Mouse (Mus musculus): ENCODE results near the gene Nup37. TPM values are rescaled to one million over a fixed set of nuclear protein-coding genes. Genes with fewer than 3 reads are reported as not detected.

Nup37 gene
- 4.8 and 7.1 TPM in 2 replicates for polyA plus RNA-seq (2012; rRNA removed)

GRCm38 (mm10) chr10:88146707-88147477, at the start of gene Nup37, which contains the start of gene Parpbp:
Nup37 (plus strand) TSS chr10:88146992.
Parpbp (minus strand) TSS chr10:88146941.
- Histone ChIP-seq H3K36me3 (ENCODE audit: control insufficient read depth, insufficient read depth, low read length) (no peaks in the 10 kb centered on the region), H3K4me1 (ENCODE audit: control insufficient read depth, insufficient read depth, low read length) (no peaks in the 10 kb centered on the region), H3K27ac (ENCODE audit: insufficient read depth, low read depth, low read length) (no peak within 1 kb of the TSS; the same call in 1 of the 2 replicates), H3K27me3 (replicated peaks; ENCODE audit: control insufficient read depth, insufficient read depth, low read length) (no peaks in the 10 kb centered on the region), H3K4me3 (ENCODE audit: insufficient read depth, low read depth, low read length) (peak within 1 kb of the TSS; percentile 57)
- under 1% methylated on average over 53 of the region's 53 CpGs for WGBS
- TF ChIP-seq CTCF (conservative IDR thresholded peaks at IDR 0.05; ENCODE audit: insufficient read depth, insufficient read length, low read depth, low read length) (no peak), POLR2A (IDR thresholded peaks at IDR 0.05; ENCODE audit: low read depth, low read length) (no peak)
- DNase-seq: peak; percentile 92

DNA sequence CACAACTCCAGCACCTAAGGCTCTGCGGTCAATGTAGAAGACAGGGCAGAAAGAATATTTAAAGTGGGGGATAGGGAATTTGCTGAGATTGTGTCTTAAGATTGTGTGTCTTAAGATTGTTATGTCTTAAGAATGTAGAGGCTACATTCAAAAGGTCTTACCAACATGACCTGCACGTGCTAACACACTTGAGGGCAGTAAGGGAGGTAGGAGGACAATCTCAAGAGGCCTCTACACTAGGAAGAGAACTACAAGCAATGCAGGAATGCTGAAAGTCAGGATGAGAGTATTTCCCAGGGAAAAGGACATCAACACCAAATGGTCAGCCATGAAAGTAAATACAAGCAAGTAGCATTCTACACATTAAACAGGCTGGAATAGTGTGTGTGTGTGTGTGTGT, 40.6 kb upstream of the Nup37 start:
- TF ChIP-seq POLR2A (IDR thresholded peaks at IDR 0.05; ENCODE audit: low read depth, low read length) (no peak), CTCF (conservative IDR thresholded peaks at IDR 0.05; ENCODE audit: insufficient read depth, insufficient read length, low read depth, low read length) (no peak)
- DNase-seq: no peak
- Histone ChIP-seq H3K27ac (ENCODE audit: insufficient read depth, low read depth, low read length) (no peak overlapping the region), H3K4me3 (ENCODE audit: insufficient read depth, low read depth, low read length) (no peak overlapping the region), H3K36me3 (ENCODE audit: control insufficient read depth, insufficient read depth, low read length) (no peaks in the 10 kb centered on the region), H3K27me3 (replicated peaks; ENCODE audit: control insufficient read depth, insufficient read depth, low read length) (no peaks in the 10 kb centered on the region), H3K4me1 (ENCODE audit: control insufficient read depth, insufficient read depth, low read length) (no peaks in the 10 kb centered on the region)
- 91% methylated on average over 2 of the region's 2 CpGs for WGBS

- Histone ChIP-seq H3K4me1 (ENCODE audit: control insufficient read depth, insufficient read depth, low read length) (no peaks in the 10 kb centered on the region), H3K27ac (ENCODE audit: insufficient read depth, low read depth, low read length) (no peak overlapping the region), H3K27me3 (replicated peaks; ENCODE audit: control insufficient read depth, insufficient read depth, low read length) (no peaks in the 10 kb centered on the region), H3K4me3 (ENCODE audit: insufficient read depth, low read depth, low read length) (no peak overlapping the region), H3K36me3 (ENCODE audit: control insufficient read depth, insufficient read depth, low read length) (no peaks in the 10 kb centered on the region)
- TF ChIP-seq CTCF (conservative IDR thresholded peaks at IDR 0.05; ENCODE audit: insufficient read depth, insufficient read length, low read depth, low read length): no peak
- no peak for TF ChIP-seq POLR2A (IDR thresholded peaks at IDR 0.05; ENCODE audit: low read depth, low read length)
- peak; percentile 4 for DNase-seq
- 87% methylated on average over 2 of the region's 2 CpGs for WGBS
Measured at GRCm38 (mm10) chr10:88113290-88113689, 33.5 kb upstream of the Nup37 start.

GRCm38 (mm10) chr10:88119721-88120120, 27.1 kb upstream of the Nup37 start:
- Histone ChIP-seq H3K36me3 (ENCODE audit: control insufficient read depth, insufficient read depth, low read length) (no peaks in the 10 kb centered on the region), H3K27me3 (replicated peaks; ENCODE audit: control insufficient read depth, insufficient read depth, low read length) (no peaks in the 10 kb centered on the region), H3K27ac (ENCODE audit: insufficient read depth, low read depth, low read length) (no peak overlapping the region), H3K4me3 (ENCODE audit: insufficient read depth, low read depth, low read length) (no peak overlapping the region), H3K4me1 (ENCODE audit: control insufficient read depth, insufficient read depth, low read length) (no peaks in the 10 kb centered on the region)
- no peak for TF ChIP-seq POLR2A (IDR thresholded peaks at IDR 0.05; ENCODE audit: low read depth, low read length)
- TF ChIP-seq CTCF (conservative IDR thresholded peaks at IDR 0.05; ENCODE audit: insufficient read depth, insufficient read length, low read depth, low read length): no peak
- no peak for DNase-seq

DNA sequence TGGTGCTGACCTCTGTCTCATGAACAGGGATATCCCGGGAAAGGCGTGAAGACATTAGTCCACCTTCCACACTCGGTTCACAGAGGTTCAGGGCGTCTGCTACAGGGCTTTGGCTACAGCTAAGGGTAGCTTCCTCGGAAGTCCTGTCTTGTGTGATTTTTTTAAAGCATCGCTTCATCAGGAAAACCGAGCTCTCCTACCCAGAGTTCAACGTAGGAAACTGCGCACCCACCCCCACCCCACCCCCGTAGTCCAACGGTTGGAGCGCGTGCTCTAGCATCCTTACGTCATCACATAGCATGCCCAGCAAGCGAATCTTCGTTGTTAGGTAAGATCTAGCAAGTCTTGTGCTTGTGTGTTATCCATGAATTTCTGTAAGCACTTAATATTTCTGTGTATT, 11.2 kb upstream of the Nup37 start:
- no peak for DNase-seq
- H3K36me3 ChIP-seq (ENCODE audit: control insufficient read depth, insufficient read depth, low read length): no peaks in the 10 kb centered on the region
- no peaks in the 10 kb centered on the region for H3K4me1 ChIP-seq (ENCODE audit: control insufficient read depth, insufficient read depth, low read length)
- H3K4me3 ChIP-seq (ENCODE audit: insufficient read depth, low read depth, low read length): no peak overlapping the region
- no peak overlapping the region for H3K27ac ChIP-seq (ENCODE audit: insufficient read depth, low read depth, low read length)
- 96% methylated on average over 16 of the region's 16 CpGs for whole genome bisulfite sequencing
- no peaks in the 10 kb centered on the region for H3K27me3 ChIP-seq (replicated peaks; ENCODE audit: control insufficient read depth, insufficient read depth, low read length)
- TF ChIP-seq CTCF (conservative IDR thresholded peaks at IDR 0.05; ENCODE audit: insufficient read depth, insufficient read length, low read depth, low read length) (no peak), POLR2A (IDR thresholded peaks at IDR 0.05; ENCODE audit: low read depth, low read length) (no peak)

- no peaks in the 10 kb centered on the region for H3K36me3 ChIP-seq (ENCODE audit: control insufficient read depth, insufficient read depth, low read length)
- TF ChIP-seq POLR2A (IDR thresholded peaks at IDR 0.05; ENCODE audit: low read depth, low read length): no peak
- no peak for TF ChIP-seq CTCF (conservative IDR thresholded peaks at IDR 0.05; ENCODE audit: insufficient read depth, insufficient read length, low read depth, low read length)
- 10% methylated on average over 7 of the region's 7 CpGs for WGBS
- no peaks in the 10 kb centered on the region for H3K4me1 ChIP-seq (ENCODE audit: control insufficient read depth, insufficient read depth, low read length)
- DNase-seq: no peak
- no peaks in the 10 kb centered on the region for H3K27me3 ChIP-seq (replicated peaks; ENCODE audit: control insufficient read depth, insufficient read depth, low read length)
- no peak overlapping the region for H3K27ac ChIP-seq (ENCODE audit: insufficient read depth, low read depth, low read length)
- peak overlapping the region; percentile 57 for H3K4me3 ChIP-seq (ENCODE audit: insufficient read depth, low read depth, low read length)
Measured at GRCm38 (mm10) chr10:88146187-88146586, 605 bp upstream of the Nup37 start.

- 92% methylated on average over 4 of the region's 4 CpGs for WGBS
- no peak for DNase-seq
- no peak for TF ChIP-seq CTCF (conservative IDR thresholded peaks at IDR 0.05; ENCODE audit: insufficient read depth, insufficient read length, low read depth, low read length)
- no peak for TF ChIP-seq POLR2A (IDR thresholded peaks at IDR 0.05; ENCODE audit: low read depth, low read length)
- Histone ChIP-seq H3K27me3 (replicated peaks; ENCODE audit: control insufficient read depth, insufficient read depth, low read length) (no peaks in the 10 kb centered on the region), H3K4me3 (ENCODE audit: insufficient read depth, low read depth, low read length) (no peak overlapping the region), H3K36me3 (ENCODE audit: control insufficient read depth, insufficient read depth, low read length) (no peaks in the 10 kb centered on the region), H3K4me1 (ENCODE audit: control insufficient read depth, insufficient read depth, low read length) (no peaks in the 10 kb centered on the region), H3K27ac (ENCODE audit: insufficient read depth, low read depth, low read length) (no peak overlapping the region)
Measured at GRCm38 (mm10) chr10:88150381-88150780, 3.6 kb downstream of the Nup37 start.

Data from kidney, adult 2 months (tissue).